Mouse (Mus musculus) heart, embryonic 16.5 days (tissue): ENCODE measurements at regions not wholly inside any gene's neighbourhood (a gene's known extent, or its start where the extent isn't known, plus 50 kb on each side); places are given as distances from the start of the nearest gene placed in this dataset.
A peak's percentile ranks its signal among the peaks of the same experiment; 100 is the strongest.

ENCODE experiments used
- ATAC-seq: fragments of 200-750 bp; cut with Nextera tagmentation; replicated peaks from 2 replicates; pipeline ENCODE4 v1.8.0; 2017; ENCODE audit warnings: moderate number of reproducible peaks; ENCODE audit not compliant: insufficient read depth, low FRiP score; ENCODE audit errors: extremely low read depth
- H3K27ac ChIP-seq: fragments of 300-500 bp; sonication (generic); 2 replicates; pipeline ENCODE4 v1.5.1; 2014; ENCODE audit warnings: mild to moderate bottlenecking, low read length, control low read depth, moderate library complexity
- H3K27me3 ChIP-seq: fragments of 300-500 bp; sonication (generic); 2 replicates; pipeline ENCODE4 v1.6.1; 2014; ENCODE audit warnings: low read length, mixed read lengths; ENCODE audit not compliant: control insufficient read depth, insufficient read depth
- H3K36me3 ChIP-seq: fragments of 300-500 bp; sonication (generic); 2 replicates; pipeline ENCODE4 v1.6.1; 2014; ENCODE audit not compliant: control insufficient read depth, insufficient read depth
- H3K4me1 ChIP-seq: fragments of 300-500 bp; sonication (generic); 2 replicates; pipeline ENCODE4 v1.6.1; 2014; ENCODE audit warnings: low read length, mixed read lengths; ENCODE audit not compliant: control insufficient read depth, insufficient read depth
- H3K4me2 ChIP-seq: fragments of 300-500 bp; sonication (generic); 2 replicates; pipeline ENCODE4 v1.6.1; 2014; ENCODE audit warnings: low read depth, mild to moderate bottlenecking, control low read depth, low read length
- H3K4me3 ChIP-seq: fragments of 300-500 bp; sonication (generic); 2 replicates; pipeline ENCODE4 v1.5.1; 2014; ENCODE audit warnings: mild to moderate bottlenecking, control low read depth, low read length
- H3K9ac ChIP-seq: fragments of 300-500 bp; sonication (generic); 2 replicates; pipeline ENCODE4 v1.6.1; 2014; ENCODE audit warnings: low read length, control low read depth
- H3K9me3 ChIP-seq: fragments of 300-500 bp; sonication (generic); replicated peaks from 2 replicates; pipeline ENCODE4 v1.6.1; 2016; ENCODE audit warnings: low read length; ENCODE audit not compliant: control insufficient read depth
- WGBS: fragments of 180-500 bp; shearing (Covaris S2); extraction: QIAGEN DNeasy Blood & Tissue Kit; methylation state at CpG from one replicate; pipeline ENCODE4 v1.1.7; 2014; 5-methylcytosine and 5-hydroxymethylcytosine counted together

- no peaks in the 10 kb centered on the region for H3K9me3 ChIP-seq
- peaks cover 2% of the 10 kb centered on the region; the same call in 1 of the 2 replicates for H3K4me1 ChIP-seq
- H3K4me3 ChIP-seq = no peak overlapping the region
- 65% methylated on average over 2 of the region's 2 CpGs for WGBS
- no peak overlapping the region for H3K9ac ChIP-seq
- no peaks in the 10 kb centered on the region for H3K27me3 ChIP-seq
- H3K36me3 ChIP-seq = no peaks in the 10 kb centered on the region
- no peak for ATAC-seq
- no peak overlapping the region for H3K27ac ChIP-seq
- H3K4me2 ChIP-seq = no peak overlapping the region
Measured at GRCm38 (mm10) chr5:106295993-106296392, 162.0 kb downstream of the Barhl2 start.

DNA sequence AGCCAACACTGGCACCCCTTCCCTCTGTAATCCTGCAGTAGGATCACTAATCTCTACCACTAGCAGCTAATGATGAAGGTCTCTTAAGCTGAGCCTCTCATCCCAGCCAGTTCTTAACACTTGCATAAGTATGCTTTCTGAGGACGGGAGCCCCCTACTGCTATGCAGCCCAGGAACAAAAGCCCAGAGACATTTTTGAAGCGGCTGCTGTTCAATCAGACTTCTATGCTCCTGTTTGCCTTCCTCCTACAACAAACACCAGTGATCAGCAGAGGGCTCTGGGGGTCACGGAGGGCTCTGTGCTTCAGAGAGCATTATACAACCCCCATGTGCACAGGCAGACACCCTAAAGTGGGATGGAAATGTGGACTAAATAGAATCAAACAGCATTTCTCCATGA lies 162.4 kb downstream of the Barhl2 start:
- ATAC-seq = no peak
- 38% methylated on average over 3 of the region's 3 CpGs for WGBS
- H3K27ac ChIP-seq = no peak overlapping the region
- no peak overlapping the region for H3K4me2 ChIP-seq
- H3K9ac ChIP-seq = no peak overlapping the region
- H3K36me3 ChIP-seq = no peaks in the 10 kb centered on the region
- H3K9me3 ChIP-seq = no peaks in the 10 kb centered on the region
- H3K4me3 ChIP-seq = no peak overlapping the region
- H3K4me1 ChIP-seq = peaks cover 2% of the 10 kb centered on the region; the same call in 1 of the 2 replicates
- no peaks in the 10 kb centered on the region for H3K27me3 ChIP-seq

- ATAC-seq = no peak
- Histone ChIP-seq H3K27ac (no peak overlapping the region), H3K9ac (no peak overlapping the region), H3K27me3 (no peaks in the 10 kb centered on the region), H3K4me1 (peaks cover 2% of the 10 kb centered on the region; the same call in 1 of the 2 replicates), H3K9me3 (no peaks in the 10 kb centered on the region), H3K36me3 (no peaks in the 10 kb centered on the region), H3K4me3 (no peak overlapping the region), H3K4me2 (no peak overlapping the region)
- 59% methylated on average over 16 of the region's 16 CpGs for WGBS
Measured at GRCm38 (mm10) chr5:106292387-106293229, 165.4 kb downstream of the Barhl2 start.

DNA sequence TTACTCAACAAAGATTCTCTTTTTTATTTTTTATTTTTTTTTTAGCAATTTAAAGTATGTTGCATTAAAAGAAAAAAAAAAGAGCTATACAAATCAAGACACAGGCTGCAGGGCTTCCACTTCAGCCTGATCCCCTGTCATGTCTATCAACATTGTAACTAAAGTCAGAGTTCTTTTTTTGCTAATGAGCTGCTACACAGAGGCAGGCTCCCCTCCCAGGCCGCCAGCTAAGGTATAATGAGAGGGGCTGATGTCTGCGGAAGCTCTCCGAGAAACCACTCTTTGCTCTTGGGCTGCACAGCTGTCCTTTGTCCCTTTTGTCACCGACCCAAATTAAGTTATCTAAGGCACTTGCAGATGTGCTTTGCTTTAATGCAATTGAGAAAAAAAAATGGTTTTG lies 172.8 kb downstream of the Barhl2 start:
- H3K9ac ChIP-seq = no peak overlapping the region
- 10% methylated on average over 4 of the region's 4 CpGs for WGBS
- peaks cover 3% of the 10 kb centered on the region; the same call in 1 of the 2 replicates for H3K4me1 ChIP-seq
- peak overlapping the region; percentile 26 for H3K4me2 ChIP-seq
- no peaks in the 10 kb centered on the region for H3K36me3 ChIP-seq
- no peak overlapping the region for H3K27ac ChIP-seq
- no peak for ATAC-seq
- no peaks in the 10 kb centered on the region for H3K27me3 ChIP-seq
- H3K4me3 ChIP-seq = no peak overlapping the region
- no peaks in the 10 kb centered on the region for H3K9me3 ChIP-seq

GRCm38 (mm10) chr5:106284731-106285130 lies 173.2 kb downstream of the Barhl2 start:
- Histone ChIP-seq H3K27me3 (no peaks in the 10 kb centered on the region), H3K4me3 (no peak overlapping the region)
- WGBS = 10% methylated on average over 9 of the region's 9 CpGs

GRCm38 (mm10) chr5:106282646-106283045 lies 175.3 kb downstream of the Barhl2 start:
- H3K9me3 ChIP-seq = 0 out of 2 replicates have a peak, but pooled peaks cover 2% of the 10 kb centered on the region
- H3K4me1 ChIP-seq = peaks cover 3% of the 10 kb centered on the region; the same call in 1 of the 2 replicates
- no peak overlapping the region for H3K9ac ChIP-seq
- H3K27ac ChIP-seq = no peak overlapping the region
- no peak overlapping the region for H3K4me3 ChIP-seq
- 80% methylated on average over 9 of the region's 9 CpGs for WGBS
- no peaks in the 10 kb centered on the region for H3K27me3 ChIP-seq
- no peak for ATAC-seq
- H3K4me2 ChIP-seq = no peak overlapping the region
- no peaks in the 10 kb centered on the region for H3K36me3 ChIP-seq

More at GRCm38 (mm10) chr5:106284731-106285130, 173.2 kb downstream of the Barhl2 start:
- ATAC-seq = no peak
- H3K36me3 ChIP-seq = no peaks in the 10 kb centered on the region
- 0 out of 2 replicates have a peak, but pooled peaks cover 2% of the 10 kb centered on the region for H3K9me3 ChIP-seq
- H3K4me2 ChIP-seq = peak overlapping the region; percentile 26
- H3K27ac ChIP-seq = no peak overlapping the region
- peaks cover 3% of the 10 kb centered on the region; the same call in 1 of the 2 replicates for H3K4me1 ChIP-seq
- no peak overlapping the region for H3K9ac ChIP-seq

- no peak for ATAC-seq
- H3K4me3 ChIP-seq = no peak overlapping the region
- H3K9me3 ChIP-seq = 0 out of 2 replicates have a peak, but pooled peaks cover 2% of the 10 kb centered on the region
- H3K27me3 ChIP-seq = no peaks in the 10 kb centered on the region
- H3K4me1 ChIP-seq = no peaks in the 10 kb centered on the region
- no peak overlapping the region for H3K4me2 ChIP-seq
- no peaks in the 10 kb centered on the region for H3K36me3 ChIP-seq
- no peak overlapping the region for H3K9ac ChIP-seq
- 89% methylated on average over 8 of the region's 8 CpGs for WGBS
- no peak overlapping the region for H3K27ac ChIP-seq
Measured at GRCm38 (mm10) chr5:106277786-106278185, 180.2 kb downstream of the Barhl2 start.

DNA sequence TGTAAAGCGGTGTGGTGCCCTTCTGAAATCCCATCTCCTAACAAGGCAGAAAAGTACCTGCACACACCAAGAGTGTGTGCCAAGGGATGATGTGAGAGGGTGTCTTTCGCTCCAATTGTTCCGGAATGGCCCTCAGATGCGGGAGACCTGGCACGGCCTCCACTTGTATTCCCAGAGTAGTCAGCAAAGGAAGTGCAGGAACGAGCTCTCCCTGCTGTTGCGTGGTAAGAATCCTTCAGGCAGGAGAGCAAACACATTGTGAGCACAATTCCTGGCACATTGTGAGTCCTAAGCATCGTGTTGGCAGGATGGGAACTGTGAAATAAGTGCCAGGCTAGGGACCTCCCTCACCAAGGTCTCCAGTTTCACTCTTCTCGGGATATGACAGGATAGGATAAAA lies 180.7 kb downstream of the Barhl2 start:
- no peaks in the 10 kb centered on the region for H3K27me3 ChIP-seq
- H3K36me3 ChIP-seq = no peaks in the 10 kb centered on the region
- no peaks in the 10 kb centered on the region for H3K4me1 ChIP-seq
- 76% methylated on average over 9 of the region's 9 CpGs for WGBS
- no peak overlapping the region for H3K27ac ChIP-seq
- H3K4me3 ChIP-seq = no peak overlapping the region
- 0 out of 2 replicates have a peak, but pooled peaks cover 2% of the 10 kb centered on the region for H3K9me3 ChIP-seq
- no peak overlapping the region for H3K9ac ChIP-seq
- H3K4me2 ChIP-seq = no peak overlapping the region
- ATAC-seq = no peak

GRCm38 (mm10) chr5:106276186-106276585 lies 181.8 kb downstream of the Barhl2 start:
- H3K27ac ChIP-seq = no peak overlapping the region
- H3K4me2 ChIP-seq = no peak overlapping the region
- ATAC-seq = no peak
- H3K9me3 ChIP-seq = 0 out of 2 replicates have a peak, but pooled peaks cover 2% of the 10 kb centered on the region
- no peak overlapping the region for H3K9ac ChIP-seq
- no peaks in the 10 kb centered on the region for H3K36me3 ChIP-seq
- H3K4me3 ChIP-seq = no peak overlapping the region
- no peaks in the 10 kb centered on the region for H3K4me1 ChIP-seq
- WGBS = 14% methylated on average over 2 of the region's 2 CpGs
- no peaks in the 10 kb centered on the region for H3K27me3 ChIP-seq
